Mouse (Mus musculus): ENCODE results near the gene Utrn.

DNA sequence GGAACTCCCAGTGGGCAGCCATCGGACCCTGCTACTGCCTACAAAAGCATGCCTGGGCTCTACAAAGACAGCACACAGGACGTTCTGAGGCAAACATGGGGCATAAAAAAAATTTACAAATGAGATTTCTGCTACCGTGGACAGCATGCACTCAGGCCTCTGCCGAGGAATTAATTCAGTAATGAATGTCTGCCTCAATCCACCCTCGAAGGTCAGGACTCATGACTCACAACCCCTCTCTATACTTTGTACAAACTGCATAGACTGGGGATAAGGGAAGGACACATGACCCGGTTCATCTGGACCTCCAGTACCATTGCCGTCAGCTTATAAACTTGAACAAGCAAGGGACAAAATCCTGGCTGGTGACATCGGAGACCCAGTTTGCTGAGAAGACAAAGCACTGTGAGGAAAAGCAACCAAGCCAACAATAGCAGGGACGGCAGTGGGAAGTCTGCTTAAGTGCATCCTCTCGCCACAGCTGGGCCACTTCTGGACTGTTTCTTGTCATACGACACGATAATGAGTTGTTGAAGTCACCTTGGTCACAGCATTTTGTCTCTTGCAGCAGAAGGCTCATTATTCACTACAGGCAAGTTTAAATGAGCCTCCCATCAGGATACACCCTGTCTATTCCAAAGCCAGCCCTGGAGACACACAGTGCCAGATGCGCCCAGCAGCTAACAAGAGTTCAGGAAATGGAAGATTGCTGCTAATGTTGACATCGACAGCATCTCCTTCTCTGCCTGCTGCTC lies 144.7 kb downstream of the Utrn start:
- TF ChIP-seq CTCF (IDR thresholded peaks at IDR 0.05), result no peak
- TF ChIP-seq EP300 (IDR thresholded peaks at IDR 0.05; ENCODE audit: insufficient read depth, low read depth, low read length), result no peak
